Mouse (Mus musculus): ENCODE results near the gene Ttll5.

DNA sequence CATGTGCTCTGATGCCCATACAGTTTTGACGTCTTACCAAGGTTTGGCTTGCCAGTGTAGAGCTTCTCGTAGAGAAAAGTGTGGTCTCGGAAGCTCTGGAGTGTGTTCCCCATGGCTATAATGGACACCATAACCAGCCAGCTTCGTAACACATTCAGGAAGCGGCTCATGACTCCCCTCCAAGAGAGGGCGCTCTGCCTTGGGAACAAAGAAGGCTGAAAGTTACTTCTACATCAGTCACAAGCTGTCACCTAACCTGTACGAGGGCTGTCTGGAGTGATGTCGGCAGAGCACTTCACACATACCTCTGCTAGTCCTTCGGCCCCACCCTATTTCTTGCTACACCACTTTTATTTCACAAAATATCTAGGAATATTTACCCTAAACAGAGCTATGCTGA is 2.4 kb upstream of the Ttll5 start:
- TF ChIP-seq CTCF (IDR thresholded peaks at IDR 0.05; ENCODE audit: control insufficient read depth, insufficient read depth, insufficient replicate concordance, low read depth, low read length) (no peak), POLR2A (IDR thresholded peaks at IDR 0.05; ENCODE audit: control insufficient read depth, low read depth, low read length) (no peak)
